Mouse (Mus musculus) heart, embryonic 13.5 days (tissue): ENCODE measurements around the gene Fzr1. TPM values are rescaled to one million over a fixed set of nuclear protein-coding genes. Genes with fewer than 3 reads are reported as not detected.

Experiments used
- ATAC-seq: fragments of 200-750 bp; cut with Nextera tagmentation; 2 replicates; pipeline ENCODE4 v1.8.0; 2017; ENCODE audit warnings: moderate TSS enrichment; ENCODE audit not compliant: insufficient number of reproducible peaks, low FRiP score, low TSS enrichment; ENCODE audit errors: extremely low read depth
- H3K27ac ChIP-seq: fragments of 300-500 bp; sonication (generic); replicated peaks from 2 replicates; pipeline ENCODE4 v1.5.1; 2015; ENCODE audit warnings: moderate library complexity, mild to moderate bottlenecking, inconsistent platforms
- H3K27me3 ChIP-seq: fragments of 300-500 bp; sonication (generic); replicated peaks from 2 replicates; pipeline ENCODE4 v1.6.1; 2015; ENCODE audit warnings: mild to moderate bottlenecking, inconsistent platforms
- H3K36me3 ChIP-seq: fragments of 300-500 bp; sonication (generic); 2 replicates; pipeline ENCODE4 v1.6.1; 2015; ENCODE audit warnings: mild to moderate bottlenecking, inconsistent platforms
- H3K4me1 ChIP-seq: fragments of 300-500 bp; sonication (generic); 2 replicates; pipeline ENCODE4 v1.6.1; 2015; ENCODE audit warnings: inconsistent platforms
- H3K4me2 ChIP-seq: fragments of 300-500 bp; sonication (generic); 2 replicates; pipeline ENCODE4 v1.6.1; 2015; ENCODE audit warnings: inconsistent platforms, mild to moderate bottlenecking, moderate library complexity
- H3K4me3 ChIP-seq: fragments of 300-500 bp; sonication (generic); 2 replicates; pipeline ENCODE4 v1.5.1; 2015; ENCODE audit warnings: moderate library complexity, mild to moderate bottlenecking, inconsistent platforms
- H3K9ac ChIP-seq: fragments of 300-500 bp; sonication (generic); 2 replicates; pipeline ENCODE4 v1.6.1; 2015; ENCODE audit warnings: inconsistent platforms, mild to moderate bottlenecking, moderate library complexity
- H3K9me3 ChIP-seq: fragments of 300-500 bp; sonication (generic); 2 replicates; pipeline ENCODE4 v1.6.1; 2016; ENCODE audit warnings: inconsistent platforms
- whole genome bisulfite sequencing: fragments of 180-500 bp; shearing (Covaris S2); methylation state at CpG from one replicate; pipeline ENCODE4 v1.1.7; 2015; ENCODE audit warnings: mixed read lengths; 5-methylcytosine and 5-hydroxymethylcytosine counted together
- polyA plus RNA-seq: library from polyadenylated mRNA; unstranded; fragments of >200 nt; fragmentation: Nextera tagmentation; extraction: Ambion mirVana; gene quantifications from 2 replicates; pipeline ENCODE4 v1.2.1, GENCODE M21; 2015

Fzr1 gene
- polyA plus RNA-seq, 1 experiment from 2014 or later = 72.2 TPM

GRCm38 (mm10) chr10:81376561-81377361 is 1.6 kb downstream of the Fzr1 start:
- Histone ChIP-seq H3K4me3 (peak overlapping the region; percentile 83), H3K4me2 (peak overlapping the region; percentile 84), H3K27me3 (no peaks in the 10 kb centered on the region), H3K27ac (peak overlapping the region; percentile 77), H3K9ac (peak overlapping the region; percentile 97), H3K9me3 (no peaks in the 10 kb centered on the region), H3K4me1 (peaks cover 39% of the 10 kb centered on the region), H3K36me3 (peaks cover 47% of the 10 kb centered on the region)
- ATAC-seq = no peak
- WGBS = 36% methylated on average over 6 of the region's 6 CpGs

- Histone ChIP-seq H3K36me3 (peaks cover 61% of the 10 kb centered on the region), H3K27ac (no peak overlapping the region), H3K27me3 (no peaks in the 10 kb centered on the region), H3K4me1 (peaks cover 37% of the 10 kb centered on the region), H3K9ac (no peak overlapping the region), H3K4me2 (peak overlapping the region; percentile 84; the same call in 1 of the 2 replicates), H3K9me3 (no peaks in the 10 kb centered on the region), H3K4me3 (no peak overlapping the region)
- ATAC-seq = no peak
- 89% methylated on average over 10 of the region's 10 CpGs for WGBS
Observed at GRCm38 (mm10) chr10:81375322-81375721, 3.0 kb downstream of the Fzr1 start.

GRCm38 (mm10) chr10:81367207-81367495 is 11.2 kb downstream of the Fzr1 start:
- H3K27ac ChIP-seq = no peak overlapping the region
- 90% methylated on average over 6 of the region's 6 CpGs for WGBS
- H3K4me2 ChIP-seq = no peak overlapping the region
- no peak for ATAC-seq
- no peaks in the 10 kb centered on the region for H3K9me3 ChIP-seq
- peaks cover 51% of the 10 kb centered on the region for H3K4me1 ChIP-seq
- no peak overlapping the region for H3K4me3 ChIP-seq
- H3K27me3 ChIP-seq = peaks cover 7% of the 10 kb centered on the region; the same call in 1 of the 2 replicates
- H3K9ac ChIP-seq = no peak overlapping the region; the same call in 1 of the 2 replicates
- H3K36me3 ChIP-seq = peaks cover 65% of the 10 kb centered on the region

- Histone ChIP-seq H3K27ac (no peak overlapping the region; the same call in 1 of the 2 replicates), H3K4me3 (no peak overlapping the region), H3K9ac (peak overlapping the region; percentile 62), H3K36me3 (peaks cover 65% of the 10 kb centered on the region), H3K4me2 (no peak overlapping the region), H3K4me1 (peaks cover 56% of the 10 kb centered on the region), H3K27me3 (peaks cover 7% of the 10 kb centered on the region; the same call in 1 of the 2 replicates), H3K9me3 (no peaks in the 10 kb centered on the region)
- 77% methylated on average over 6 of the region's 6 CpGs for WGBS
- no peak for ATAC-seq
Observed at GRCm38 (mm10) chr10:81366477-81367206, 11.7 kb downstream of the Fzr1 start.

GRCm38 (mm10) chr10:81365672-81366476 is 12.4 kb downstream of the Fzr1 start, which contains the start of gene 4930404N11Rik:
Gene 4930404N11Rik (minus strand): TSS chr10:81365816.
- Histone ChIP-seq H3K4me2 (peak within 1 kb of the TSS; percentile 81), H3K9ac (peak within 1 kb of the TSS; percentile 83), H3K4me1 (peaks cover 64% of the 10 kb centered on the region), H3K9me3 (no peaks in the 10 kb centered on the region), H3K27ac (peak within 1 kb of the TSS; percentile 32; the same call in 1 of the 2 replicates), H3K36me3 (peaks cover 65% of the 10 kb centered on the region), H3K4me3 (peak within 1 kb of the TSS; percentile 52), H3K27me3 (peaks cover 7% of the 10 kb centered on the region; the same call in 1 of the 2 replicates)
- ATAC-seq = no peak
- WGBS = 26% methylated on average over 12 of the region's 12 CpGs

- Histone ChIP-seq H3K36me3 (peaks cover 58% of the 10 kb centered on the region), H3K9me3 (no peaks in the 10 kb centered on the region), H3K27ac (peak overlapping the region; percentile 32; the same call in 1 of the 2 replicates), H3K27me3 (peaks cover 7% of the 10 kb centered on the region; the same call in 1 of the 2 replicates), H3K4me1 (peaks cover 72% of the 10 kb centered on the region), H3K9ac (peak overlapping the region; percentile 83), H3K4me2 (peak overlapping the region; percentile 81), H3K4me3 (peak overlapping the region; percentile 52)
- ATAC-seq = no peak
- 35% methylated on average over 4 of the region's 4 CpGs for WGBS
Observed at GRCm38 (mm10) chr10:81365073-81365472, 13.2 kb downstream of the Fzr1 start.

GRCm38 (mm10) chr10:81364666-81365065 is 13.7 kb downstream of the Fzr1 start:
- peak overlapping the region; percentile 83 for H3K9ac ChIP-seq
- peaks cover 7% of the 10 kb centered on the region; the same call in 1 of the 2 replicates for H3K27me3 ChIP-seq
- no peak for ATAC-seq
- H3K36me3 ChIP-seq = peaks cover 54% of the 10 kb centered on the region
- peak overlapping the region; percentile 81 for H3K4me2 ChIP-seq
- peak overlapping the region; percentile 32; the same call in 1 of the 2 replicates for H3K27ac ChIP-seq
- H3K4me1 ChIP-seq = peaks cover 76% of the 10 kb centered on the region
- H3K4me3 ChIP-seq = peak overlapping the region; percentile 52
- no peaks in the 10 kb centered on the region for H3K9me3 ChIP-seq
- 18% methylated on average over 28 of the region's 28 CpGs for WGBS

GRCm38 (mm10) chr10:81363436-81364346 is 14.6 kb downstream of the Fzr1 start:
- peaks cover 45% of the 10 kb centered on the region for H3K36me3 ChIP-seq
- peaks cover 86% of the 10 kb centered on the region for H3K4me1 ChIP-seq
- peak; percentile 49; the same call in 1 of the 2 replicates for ATAC-seq
- H3K4me3 ChIP-seq = peak overlapping the region; percentile 52
- 5% methylated on average over 54 of the region's 54 CpGs for WGBS
- no peaks in the 10 kb centered on the region for H3K9me3 ChIP-seq
- H3K27ac ChIP-seq = peak overlapping the region; percentile 96
- peak overlapping the region; percentile 81 for H3K4me2 ChIP-seq
- H3K27me3 ChIP-seq = peaks cover 7% of the 10 kb centered on the region; the same call in 1 of the 2 replicates
- H3K9ac ChIP-seq = peak overlapping the region; percentile 83

GRCm38 (mm10) chr10:81362336-81362949 is 15.9 kb downstream of the Fzr1 start:
- H3K9me3 ChIP-seq = no peaks in the 10 kb centered on the region
- peaks cover 7% of the 10 kb centered on the region; the same call in 1 of the 2 replicates for H3K27me3 ChIP-seq
- WGBS = 30% methylated on average over 12 of the region's 12 CpGs
- peak overlapping the region; percentile 96 for H3K27ac ChIP-seq
- peak overlapping the region; percentile 81 for H3K4me2 ChIP-seq
- no peak for ATAC-seq
- H3K4me3 ChIP-seq = peak overlapping the region; percentile 52; the same call in 1 of the 2 replicates
- peak overlapping the region; percentile 83 for H3K9ac ChIP-seq
- H3K36me3 ChIP-seq = peaks cover 32% of the 10 kb centered on the region
- peaks cover 97% of the 10 kb centered on the region for H3K4me1 ChIP-seq
